Mouse (Mus musculus): Measurements from ENCODE around the gene Apba1.
A peak's percentile ranks its signal among the peaks of the same experiment; 100 is the strongest.

The Apba1 gene

GRCm38 (mm10) chr19:23806796-23807195 is 48.1 kb downstream of the Apba1 start:
- no peak for DNase-seq (ENCODE audit: low spot score in 2 of 2)

GRCm38 (mm10) chr19:23807371-23807770 is 48.7 kb downstream of the Apba1 start:
- DNase-seq (ENCODE audit: low spot score in 2 of 2) = no peak

GRCm38 (mm10) chr19:23809236-23809635 is 50.5 kb downstream of the Apba1 start:
- DNase-seq (ENCODE audit: low spot score in 2 of 2) = no peak

GRCm38 (mm10) chr19:23810512-23810911 is 51.8 kb downstream of the Apba1 start:
- DNase-seq (ENCODE audit: low spot score in 2 of 2) = no peak

- no peak for DNase-seq (ENCODE audit: low spot score in 2 of 2)
These were observed 52.3 kb downstream of the Apba1 start for GRCm38 (mm10) chr19:23810976-23811375.

- no peak for DNase-seq (ENCODE audit: low spot score in 2 of 2)
These were observed 58.1 kb downstream of the Apba1 start for GRCm38 (mm10) chr19:23816762-23817161.

- no peak for DNase-seq (ENCODE audit: low spot score in 2 of 2)
These were observed 58.5 kb downstream of the Apba1 start for GRCm38 (mm10) chr19:23817196-23817595.

GRCm38 (mm10) chr19:23819882-23820281 is 61.2 kb downstream of the Apba1 start:
- no peak for DNase-seq (ENCODE audit: low spot score in 2 of 2)

- no peak for DNase-seq (ENCODE audit: low spot score in 2 of 2)
These were observed 63.8 kb downstream of the Apba1 start for GRCm38 (mm10) chr19:23822497-23822896.

- DNase-seq (ENCODE audit: low spot score in 2 of 2) = no peak
These were observed 64.8 kb downstream of the Apba1 start for GRCm38 (mm10) chr19:23823533-23823932.

GRCm38 (mm10) chr19:23826251-23826650 is 67.6 kb downstream of the Apba1 start:
- no peak for DNase-seq (ENCODE audit: low spot score in 2 of 2)

- DNase-seq (ENCODE audit: low spot score in 2 of 2) = no peak
These were observed 72.1 kb downstream of the Apba1 start for GRCm38 (mm10) chr19:23830761-23831160.

GRCm38 (mm10) chr19:23833685-23834682 is 75.3 kb downstream of the Apba1 start:
- no peak for DNase-seq (ENCODE audit: low spot score in 2 of 2)

GRCm38 (mm10) chr19:23834721-23835120 is 76.0 kb downstream of the Apba1 start:
- no peak for DNase-seq (ENCODE audit: low spot score in 2 of 2)

GRCm38 (mm10) chr19:23855832-23856231 is 97.1 kb downstream of the Apba1 start:
- no peak for DNase-seq (ENCODE audit: low spot score in 2 of 2)

GRCm38 (mm10) chr19:23858091-23858490 is 99.4 kb downstream of the Apba1 start:
- no peak for DNase-seq (ENCODE audit: low spot score in 2 of 2)

- DNase-seq (ENCODE audit: low spot score in 2 of 2) = no peak
These were observed 100.1 kb downstream of the Apba1 start for GRCm38 (mm10) chr19:23858781-23859180.

GRCm38 (mm10) chr19:23860151-23860820 is 101.6 kb downstream of the Apba1 start:
- DNase-seq (ENCODE audit: low spot score in 2 of 2) = peak in 1 of 2 experiments; percentile 6

- no peak for DNase-seq (ENCODE audit: low spot score in 2 of 2)
These were observed 104.0 kb downstream of the Apba1 start for GRCm38 (mm10) chr19:23862736-23863135.

GRCm38 (mm10) chr19:23863959-23864358 is 105.3 kb downstream of the Apba1 start:
- DNase-seq (ENCODE audit: low spot score in 2 of 2) = no peak

GRCm38 (mm10) chr19:23866045-23866444 is 107.4 kb downstream of the Apba1 start:
- DNase-seq (ENCODE audit: low spot score in 2 of 2) = no peak

- no peak for DNase-seq (ENCODE audit: low spot score in 2 of 2)
These were observed 108.4 kb downstream of the Apba1 start for GRCm38 (mm10) chr19:23867052-23867451.

- DNase-seq (ENCODE audit: low spot score in 2 of 2) = no peak
These were observed 108.9 kb downstream of the Apba1 start for GRCm38 (mm10) chr19:23867589-23867988.

All from natural killer cell, adult 2 months (primary cell).